Mouse (Mus musculus): ENCODE measurements around the gene Scn5a.

DNA sequence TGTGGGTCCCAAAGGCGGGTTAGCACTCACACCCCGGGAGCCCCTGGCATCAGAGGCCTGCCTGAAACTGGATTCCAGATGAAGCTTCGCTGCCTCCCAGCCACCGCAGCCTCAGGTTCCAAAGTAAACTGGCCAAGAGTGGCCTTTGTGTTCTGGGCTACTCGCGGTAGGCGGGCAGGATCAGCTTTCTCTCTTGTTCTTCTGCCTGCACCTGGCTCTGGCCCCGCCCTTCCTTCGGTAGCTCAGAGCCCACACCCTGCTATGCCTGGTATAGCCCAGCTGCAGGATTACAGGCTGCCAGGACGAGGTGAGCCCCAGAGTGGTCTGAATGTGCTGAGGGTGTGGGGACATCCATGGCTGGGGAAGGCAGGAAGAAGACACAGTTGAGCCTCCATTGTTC lies 12.6 kb downstream of the Scn5a start:
- TF ChIP-seq CTCF (conservative IDR thresholded peaks at IDR 0.05; ENCODE audit: low read length) (no peak), POU5F1 (IDR thresholded peaks at IDR 0.05; ENCODE audit: borderline replicate concordance, low read length) (no peak)
